Mouse (Mus musculus) gastrocnemius, postnatal 14 days (tissue): ENCODE data around the gene Stxbp5l. TPM values are rescaled to one million over a fixed set of nuclear protein-coding genes. Genes with fewer than 3 reads are reported as not detected.
"Not testable (repeated sequence)": the region's sequence is repeated elsewhere in the genome, so short reads cannot be mapped to it uniquely, and the experiment has no call there.

ENCODE experiments used
- DNase-seq: peaks from one replicate; pipeline ENCODE4 v3.0.0; 2021; ENCODE audit warnings: mixed read lengths
- intact Hi-C: fragments of 180-260 bp; cut with DNase I; formaldehyde crosslinking; loops from one replicate; pipeline ENCODE4 v1.15.1; 2025; ENCODE audit warnings: low total_unique reads
- long read RNA-seq, 2 experiments: library from polyadenylated mRNA; stranded (forward); transcript quantifications; one replicate each; pipeline ENCODE4 v2.0.0; 2021
- total RNA-seq, 2 experiments: library from RNA; stranded (reverse); gene quantifications; 2 replicates each; pipeline ENCODE4 v1.2.3; 2021

Stxbp5l gene
- total RNA-seq: under 1 TPM; 0.16 to 0.21 TPM
- long read RNA-seq, experiment 1, partial matches to known transcripts: 0 of 1 reads
- long read RNA-seq, experiment 1, other reads (novel, unspliced or antisense): 1 of 1 reads
- long read RNA-seq, experiment 2: 0 reads

DNA sequence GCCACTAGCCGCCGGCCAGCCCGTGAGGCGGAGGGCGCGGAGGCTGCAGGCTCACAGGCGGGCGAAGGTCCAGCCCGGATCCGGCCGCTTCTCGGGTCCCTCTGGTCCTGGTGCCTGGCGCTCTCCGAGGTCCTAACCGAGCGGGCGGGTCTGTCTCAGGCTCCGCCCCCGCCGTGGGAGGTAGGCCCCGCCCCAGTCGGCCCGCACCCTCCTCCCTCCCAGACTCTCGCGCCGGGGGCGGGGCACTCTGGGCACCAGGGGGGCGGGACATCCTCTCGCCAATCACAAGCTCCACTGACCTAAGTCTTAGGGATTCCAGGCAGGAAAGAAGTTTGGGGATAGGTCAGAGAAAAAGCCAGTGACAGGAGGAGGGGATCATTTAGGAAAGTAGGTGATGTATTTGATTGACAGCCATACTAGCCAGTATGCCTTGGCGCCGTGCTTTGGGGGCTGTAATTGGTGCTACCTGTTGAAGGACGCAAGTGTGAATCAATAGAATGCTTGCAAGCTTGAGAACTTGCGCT, at the start of gene Stxbp5l:
Gene Stxbp5l, minus strand, starts transcription at position 142 of the 524 bp plus-strand sequence.
- DNase-seq: peak; percentile 84
- intact Hi-C loops: no loop called here

DNA sequence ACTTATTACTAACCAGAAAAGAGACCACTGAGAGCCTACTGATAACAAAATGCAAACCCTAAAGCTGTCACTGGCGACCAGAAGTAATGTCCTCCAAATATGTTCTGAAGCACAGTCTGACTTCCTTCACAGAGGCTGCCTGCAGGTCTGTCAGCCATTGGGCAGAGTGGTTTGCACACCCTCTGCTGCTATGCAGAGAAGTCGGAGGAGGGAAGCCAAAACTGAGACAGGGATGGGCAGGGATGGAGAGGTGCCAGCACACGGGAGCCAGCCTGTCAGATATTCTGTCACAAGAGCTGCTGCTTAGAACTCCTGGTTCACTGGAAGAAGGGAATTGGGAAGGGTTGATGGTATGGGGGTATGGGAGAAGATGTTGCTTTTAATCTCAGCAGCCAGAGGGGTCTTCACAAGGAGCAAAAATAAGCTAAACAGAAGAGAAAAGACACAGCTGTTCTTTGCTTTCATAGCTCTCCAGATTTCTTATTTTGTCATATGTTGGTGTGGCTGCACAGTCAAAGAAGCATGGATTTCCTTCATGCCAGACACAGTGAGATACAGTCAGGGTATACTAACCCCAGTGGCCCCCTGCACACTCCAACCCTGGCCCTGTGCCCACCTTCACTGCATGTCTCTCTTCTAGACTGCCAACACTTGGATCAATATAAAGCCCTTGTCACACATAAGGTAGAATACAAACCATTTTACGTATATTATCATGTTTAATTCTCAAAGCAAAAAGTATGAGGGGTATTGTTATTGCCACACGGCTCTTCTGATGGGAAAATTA, 48.8 kb upstream of the Stxbp5l start:
- intact Hi-C loops: no loop called here
- no peak for DNase-seq

DNA sequence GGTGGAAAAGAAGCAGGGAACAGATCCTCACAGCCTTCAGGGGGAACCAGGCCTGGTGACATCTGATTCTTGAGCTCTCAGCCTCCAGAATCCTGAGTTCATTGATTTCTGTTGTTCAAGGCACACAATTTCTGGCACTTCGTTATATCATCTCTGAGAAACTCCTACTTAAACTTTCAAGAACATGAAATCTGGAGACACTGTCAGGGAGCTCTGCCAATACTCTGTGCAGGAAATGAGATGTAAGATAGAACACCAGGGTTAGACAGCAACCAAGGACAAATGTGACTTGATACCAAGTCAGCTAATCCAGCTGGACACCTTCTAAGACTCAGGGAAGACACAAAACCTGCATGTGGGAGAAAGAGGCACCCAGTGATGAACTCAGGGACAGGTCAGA, 40.7 kb upstream of the Stxbp5l start:
- intact Hi-C loops: no loop called here
- DNase-seq: no peak

DNA sequence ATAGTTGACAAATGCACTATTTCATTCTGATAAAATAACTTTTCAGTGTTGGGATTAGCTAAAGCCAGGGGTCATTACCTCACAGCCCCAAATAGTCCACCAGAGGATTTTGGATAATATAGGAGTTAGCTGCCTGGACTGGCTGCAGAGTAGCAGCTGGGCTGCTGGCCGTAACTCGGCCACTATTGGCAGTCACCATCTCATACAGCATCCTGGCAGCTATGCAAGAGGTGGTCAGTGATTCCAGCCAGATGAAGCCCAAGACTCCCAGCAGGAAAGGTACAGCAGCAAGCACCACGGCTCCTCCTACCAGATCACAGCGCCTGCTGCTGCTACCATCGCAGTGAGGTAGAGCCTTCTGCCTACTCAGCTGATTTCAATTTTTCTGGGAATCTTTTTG, 38.1 kb upstream of the Stxbp5l start:
- peak; percentile 28 for DNase-seq
- intact Hi-C loops: no loop called here

DNA sequence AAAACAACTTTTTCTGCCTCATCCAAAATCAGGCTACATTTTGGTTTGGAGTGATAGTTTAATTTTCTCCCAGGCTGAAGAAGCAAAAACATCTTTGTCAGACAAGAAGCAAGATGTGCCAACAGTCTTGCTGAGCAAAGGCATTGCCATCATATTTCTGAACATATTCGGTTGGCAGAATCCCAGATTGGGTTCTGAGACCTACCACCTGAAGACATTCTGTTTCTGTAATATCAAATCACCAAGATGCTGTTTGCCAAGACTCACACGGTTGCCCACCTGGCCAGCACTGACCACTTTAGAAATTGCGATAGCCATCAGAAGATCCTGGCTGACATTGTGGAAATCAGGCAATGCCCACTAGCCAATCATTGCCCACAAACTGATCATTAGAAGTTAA, 37.1 kb upstream of the Stxbp5l start:
- no peak for DNase-seq
- intact Hi-C loops: no loop called here

DNA sequence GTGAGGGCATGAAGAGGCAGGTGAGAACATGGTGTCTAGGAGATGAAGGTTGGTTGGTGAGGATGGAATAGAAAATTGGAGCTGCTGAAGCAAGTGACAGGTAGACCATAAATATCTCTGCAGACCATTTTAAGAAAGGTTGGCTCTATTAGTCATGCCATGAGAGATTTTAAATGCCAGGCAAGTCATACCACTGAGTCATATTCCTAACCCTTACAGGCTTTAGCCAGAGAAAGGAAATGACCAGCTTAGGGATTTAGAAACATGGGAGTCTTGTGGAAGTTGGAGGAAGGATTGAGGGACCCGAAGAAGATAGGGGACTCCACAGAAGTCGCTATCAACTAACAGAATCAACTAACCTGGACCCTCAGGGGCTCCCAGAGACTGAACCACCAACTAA, 35.8 kb upstream of the Stxbp5l start:
- DNase-seq: no peak
- intact Hi-C loops: no loop called here

DNA sequence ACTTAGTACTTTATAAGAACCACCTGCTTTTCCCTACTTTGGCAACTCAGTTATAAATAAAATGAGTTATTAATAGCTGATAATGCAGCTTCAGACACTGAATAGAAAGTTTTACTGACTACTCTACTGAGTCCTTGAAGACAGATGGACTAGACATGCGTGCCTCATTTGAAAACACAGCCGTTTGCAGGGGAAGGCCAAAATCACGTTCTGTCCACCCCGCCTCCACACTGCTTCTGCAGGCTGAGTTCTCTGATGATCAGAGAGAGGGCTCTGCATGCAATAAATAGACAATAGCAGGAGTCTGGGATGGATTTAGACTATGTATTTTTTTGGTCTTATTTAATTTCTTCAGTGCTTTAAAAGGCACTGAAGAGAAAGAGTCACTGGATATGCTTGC, 20.8 kb upstream of the Stxbp5l start:
- DNase-seq: no peak
- intact Hi-C loops: no loop called here

DNA sequence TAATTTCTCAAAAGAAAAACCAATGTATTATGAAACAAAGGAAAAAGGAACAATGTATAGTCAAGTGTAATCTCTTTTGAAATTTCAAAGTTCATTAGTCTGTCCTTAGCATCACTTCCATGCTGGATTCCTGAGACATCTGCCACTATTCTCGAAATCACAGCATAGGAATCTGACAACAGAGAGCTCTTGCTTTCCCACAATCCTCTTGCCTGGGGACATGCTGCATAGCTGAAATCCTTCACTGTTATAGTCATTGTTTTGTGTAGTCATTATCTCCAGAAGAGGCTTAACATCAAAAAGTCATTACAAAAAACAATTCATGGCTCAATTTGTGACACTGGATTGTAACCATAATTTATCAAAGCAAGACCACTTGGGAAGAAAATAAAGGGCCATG, 20.2 kb upstream of the Stxbp5l start:
- intact Hi-C loops: no loop called here
- DNase-seq: no peak

DNA sequence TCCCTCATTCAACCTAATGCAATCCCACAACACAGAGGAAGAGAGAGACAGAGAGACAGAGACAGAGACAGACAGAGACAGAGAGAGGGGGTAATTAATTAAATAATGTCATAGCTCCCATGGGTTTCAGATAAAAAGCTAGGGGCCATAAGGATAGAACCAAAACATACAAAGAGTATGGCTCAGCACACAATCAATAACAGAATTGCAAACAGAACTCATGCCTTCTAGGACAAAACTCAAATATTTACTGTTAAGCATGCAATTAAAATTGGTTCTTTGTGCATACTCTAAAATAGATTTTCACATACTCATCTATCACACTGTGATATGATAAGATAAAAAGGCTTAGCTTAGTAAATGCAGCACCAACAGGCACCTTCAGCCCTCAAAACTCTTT, 5.2 kb upstream of the Stxbp5l start:
- DNase-seq: no peak
- intact Hi-C loops: no loop called here

DNA sequence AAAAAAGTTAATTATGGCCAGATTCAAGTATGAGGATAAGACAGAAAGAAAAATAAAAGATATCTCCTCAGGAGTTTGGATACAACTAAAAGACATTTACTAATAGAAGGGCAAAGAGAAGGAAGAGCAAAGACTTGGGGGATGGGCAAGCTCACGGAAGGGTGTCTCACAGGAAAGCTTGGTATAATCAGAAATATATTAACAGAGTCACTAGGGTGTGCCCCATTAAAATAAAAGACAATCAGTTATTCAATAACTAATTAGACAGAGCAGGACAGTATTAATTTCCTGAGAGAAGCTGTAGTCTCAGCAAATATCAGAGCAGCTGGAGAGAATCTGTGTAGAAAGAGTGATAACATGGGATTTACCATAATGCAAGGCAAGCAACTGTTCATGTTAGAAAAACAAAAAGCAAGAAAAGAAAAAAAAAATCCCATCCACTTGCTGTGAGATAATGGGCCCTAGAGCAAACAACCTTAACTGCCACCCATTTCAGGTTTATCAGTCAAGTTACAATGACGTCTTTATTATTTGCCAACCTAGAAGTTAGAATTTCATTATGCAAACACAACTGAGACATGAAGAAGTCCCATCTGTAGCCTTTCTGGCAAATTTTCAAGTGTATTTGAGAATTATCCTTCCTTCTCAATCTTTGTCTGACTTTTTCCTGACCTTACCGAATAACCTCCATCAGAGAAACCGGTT, 4.6 kb upstream of the Stxbp5l start:
- no peak for DNase-seq
- intact Hi-C loops: no loop called here

DNA sequence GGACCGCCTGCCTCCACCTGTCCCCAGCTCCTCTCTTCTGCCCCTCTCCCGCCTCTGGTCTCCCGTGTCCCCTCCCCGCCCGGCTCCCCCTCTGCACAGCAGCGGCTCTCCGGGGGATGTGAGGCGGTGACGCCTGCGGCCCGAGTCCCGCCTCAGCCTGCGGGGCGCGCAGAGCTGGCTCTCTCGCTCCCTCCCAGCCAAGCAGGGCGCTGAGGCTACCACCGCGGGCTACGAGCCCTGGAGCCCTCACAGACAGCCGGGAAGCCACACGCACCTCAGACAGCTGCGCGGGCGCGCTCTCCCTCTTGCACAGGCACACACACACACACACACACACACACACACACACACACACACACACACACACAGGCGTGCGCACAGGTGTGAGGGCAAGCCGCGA, 393 bp downstream of the Stxbp5l start:
- intact Hi-C loops: no loop called here
- DNase-seq: peak; percentile 10

DNA sequence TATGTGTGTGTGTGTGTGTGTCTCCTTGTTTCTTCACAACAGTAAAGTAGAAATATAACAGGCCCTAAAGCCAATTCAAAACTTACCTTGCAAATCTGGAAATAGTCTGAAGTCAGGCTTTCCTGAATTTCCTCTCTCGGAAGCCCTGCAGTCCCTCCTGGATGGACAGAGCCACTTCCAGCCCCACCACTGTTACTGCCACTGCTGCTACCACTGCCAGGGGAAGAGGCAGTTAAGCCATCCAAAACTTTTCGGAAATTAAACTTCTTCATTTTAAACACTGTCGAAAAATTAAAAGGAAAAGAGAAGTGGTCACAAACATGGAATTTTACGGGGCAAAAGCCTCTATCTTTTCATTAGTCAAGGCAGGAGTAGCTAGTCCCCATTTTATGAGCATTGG, 1.3 kb downstream of the Stxbp5l start:
- intact Hi-C loops: no loop called here
- DNase-seq: no peak

DNA sequence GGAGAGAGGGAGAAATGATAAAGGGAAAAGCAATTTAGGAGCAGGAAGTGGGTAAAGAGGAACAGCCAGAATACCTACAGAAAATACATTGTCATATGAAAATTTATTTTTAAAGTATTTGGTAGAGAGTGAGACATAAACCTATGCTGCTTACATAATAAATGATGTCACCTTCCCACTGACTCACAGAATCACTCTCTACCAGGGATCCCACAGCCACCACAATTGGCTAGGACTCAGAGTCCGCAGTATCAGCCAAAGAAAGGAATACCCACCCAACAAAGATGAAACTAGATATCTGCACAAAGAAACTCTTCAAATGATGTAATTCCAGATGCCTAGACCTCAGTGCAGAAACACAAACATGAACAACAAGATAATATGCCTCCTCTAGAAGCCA, 12.0 kb downstream of the Stxbp5l start:
- intact Hi-C loops: no loop called here
- DNase-seq: no peak

DNA sequence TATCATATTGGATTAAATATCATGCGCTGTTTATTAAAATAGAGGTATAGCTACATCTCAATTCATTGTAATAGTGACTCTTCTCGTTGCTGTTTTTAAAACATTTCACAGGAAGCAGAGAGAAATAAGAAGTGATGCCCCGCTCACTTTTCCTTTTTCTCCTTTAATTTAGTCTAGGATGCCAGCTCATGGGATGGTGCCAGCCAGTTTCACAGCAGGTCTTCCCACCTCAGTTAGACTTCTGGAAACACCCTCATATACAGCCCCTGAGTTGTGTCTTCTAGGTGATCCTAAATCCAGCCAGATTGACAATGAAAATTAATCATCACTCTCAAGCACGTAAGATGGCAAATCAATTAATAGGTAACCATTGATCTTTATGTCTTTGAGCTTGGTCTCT, 17.3 kb downstream of the Stxbp5l start:
- intact Hi-C loops: no loop called here
- no peak for DNase-seq

DNA sequence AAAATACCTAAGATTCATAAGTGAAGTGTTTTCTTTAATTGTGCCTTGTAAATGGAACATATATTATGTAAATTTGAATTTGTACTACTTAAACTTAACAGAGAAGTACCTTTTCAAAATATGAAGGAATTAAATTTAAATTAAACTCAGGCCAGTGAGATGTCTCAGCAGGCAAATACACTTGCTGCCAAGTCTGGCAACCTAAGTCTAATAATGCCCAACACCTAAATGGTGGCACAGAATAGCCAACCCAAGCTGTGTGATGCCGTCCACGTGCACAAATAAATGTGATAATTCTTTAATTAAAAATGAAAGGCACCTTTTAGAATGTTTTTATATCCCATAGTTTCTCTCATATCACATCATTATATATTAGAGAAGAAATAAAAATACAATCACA, 20.8 kb downstream of the Stxbp5l start:
- intact Hi-C loops: no loop called here
- DNase-seq: no peak

DNA sequence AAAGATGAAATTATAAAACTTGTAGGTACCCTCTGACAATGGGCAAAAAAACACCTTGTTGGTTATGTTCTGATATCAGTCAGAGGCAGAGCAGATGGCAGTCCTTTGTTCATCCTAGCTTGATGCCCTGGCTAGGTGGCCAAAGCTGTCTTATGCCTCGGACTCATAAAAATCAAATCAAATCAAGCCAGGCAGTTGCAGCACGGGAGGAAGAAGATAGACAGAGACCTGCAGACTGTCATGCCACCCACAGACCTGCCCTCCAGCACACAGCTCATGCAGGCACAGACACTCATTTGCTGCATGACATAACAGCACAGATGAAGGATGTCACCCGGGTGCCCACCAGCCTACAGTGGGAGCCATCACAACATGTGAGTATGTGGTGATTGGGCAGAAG, 29.1 kb downstream of the Stxbp5l start:
- DNase-seq: no peak
- intact Hi-C loops: no loop called here

DNA sequence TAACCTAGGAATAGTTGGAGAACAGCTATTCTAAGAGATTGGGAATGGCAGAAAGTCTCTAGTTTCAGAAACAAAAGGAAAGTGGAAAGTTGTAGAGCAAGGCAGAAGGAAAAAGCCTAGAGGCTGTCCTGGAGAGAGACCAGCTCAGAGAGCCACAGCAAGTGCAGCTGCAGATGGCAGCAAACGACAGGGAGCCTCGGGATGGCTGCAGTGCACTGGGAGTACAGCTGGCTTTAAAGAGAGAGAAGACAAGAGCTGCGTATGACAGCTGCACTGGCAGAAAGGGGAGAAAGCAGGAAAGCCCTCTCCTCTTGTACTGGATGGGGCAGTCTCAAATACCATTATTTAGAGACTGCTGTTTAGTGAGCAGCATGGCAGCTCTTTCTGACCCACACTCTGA, 37.7 kb downstream of the Stxbp5l start:
- intact Hi-C loops: no loop called here
- DNase-seq: peak; percentile 16

DNA sequence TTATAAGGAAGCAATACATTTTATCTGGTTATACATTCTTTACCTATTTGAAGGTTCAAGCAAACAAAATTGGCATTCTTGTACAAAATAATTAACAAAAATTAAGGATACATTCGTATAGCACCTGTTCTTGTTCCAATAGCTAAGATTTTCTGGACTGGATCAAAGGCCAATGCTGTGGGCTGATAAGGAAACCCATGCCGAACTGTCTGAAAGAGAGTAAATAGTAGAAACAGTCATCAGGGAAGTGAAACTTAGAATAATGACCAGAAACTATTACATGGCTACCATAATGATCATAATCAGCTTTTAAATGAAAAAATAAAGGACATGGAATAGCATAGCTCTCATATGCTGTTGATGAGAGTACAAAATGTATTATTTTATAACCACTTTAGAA, 39.8 kb downstream of the Stxbp5l start:
- DNase-seq: no peak
- intact Hi-C loops: no loop called here

DNA sequence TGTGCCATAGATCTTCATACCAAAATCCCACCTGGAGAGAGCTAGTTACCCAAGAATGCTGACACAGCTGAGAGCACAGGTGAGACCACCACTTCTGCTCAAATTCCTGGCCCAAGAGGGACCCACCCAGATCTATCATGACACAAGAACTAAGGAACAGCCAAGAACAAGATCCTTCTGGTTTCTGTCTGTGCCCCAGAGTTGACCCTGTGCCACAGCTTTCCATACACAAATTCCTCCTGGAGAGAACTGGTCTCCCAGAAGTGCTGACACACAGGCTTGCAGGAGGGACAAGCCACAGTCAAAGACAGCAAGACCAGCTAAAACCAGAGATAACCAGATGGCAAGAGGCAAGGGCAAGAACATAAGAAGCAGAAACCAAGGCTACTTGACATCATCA, 43.3 kb downstream of the Stxbp5l start:
- DNase-seq, intact Hi-C loops: not testable (repeated sequence)

DNA sequence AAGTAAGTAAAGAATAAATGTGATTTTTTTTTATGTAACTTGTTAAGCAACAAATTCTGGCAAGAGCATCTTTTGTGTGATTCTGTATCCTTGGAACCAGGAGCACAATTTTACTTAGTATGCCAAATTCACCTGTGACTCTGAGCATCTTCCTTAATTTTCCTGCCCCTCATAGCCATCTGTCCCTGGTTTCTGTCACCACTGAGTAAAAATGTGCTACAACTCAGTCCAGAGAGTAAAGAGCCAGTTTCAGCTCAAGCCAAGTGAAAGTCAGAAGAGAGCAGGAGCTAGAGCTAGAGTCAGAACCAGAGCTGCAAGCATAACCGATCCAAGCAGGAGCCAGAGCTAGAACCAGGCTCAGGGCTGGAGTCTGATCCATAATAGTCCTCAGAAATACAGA, 46.6 kb downstream of the Stxbp5l start:
- intact Hi-C loops: no loop called here

DNA sequence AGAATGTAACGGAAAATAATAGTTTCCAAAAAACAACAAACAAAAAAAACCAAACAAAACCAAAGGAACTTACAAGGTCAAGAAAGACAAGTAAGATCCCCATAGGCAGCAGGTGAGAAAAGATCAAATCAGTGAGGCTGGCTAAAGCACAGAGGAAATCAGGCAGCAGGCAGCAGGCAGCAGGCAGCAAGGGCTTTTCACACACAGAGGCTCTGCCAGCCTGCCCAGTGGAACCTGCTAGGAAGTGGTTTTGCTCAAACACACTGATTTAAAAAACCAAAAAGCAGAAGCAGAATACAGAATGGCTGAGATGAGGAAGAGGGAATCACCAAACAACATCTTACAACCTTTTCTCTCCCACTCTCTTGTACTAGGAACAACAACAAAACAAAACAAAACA, 47.2 kb downstream of the Stxbp5l start:
- intact Hi-C loops: no loop called here

More for the DNA sequence above, 46.6 kb downstream of the Stxbp5l start:
- DNase-seq: no peak

More for the DNA sequence above, 47.2 kb downstream of the Stxbp5l start:
- no peak for DNase-seq
